Mouse (Mus musculus) gastrocnemius, postnatal 10 days (tissue): ENCODE data around the gene Hormad2. TPM values are rescaled to one million over a fixed set of nuclear protein-coding genes. Genes with fewer than 3 reads are reported as not detected.
A peak's percentile ranks its signal among the peaks of the same experiment; 100 is the strongest.

Source experiments
- DNase-seq: peaks from one replicate; pipeline ENCODE4 v3.0.0; 2021; ENCODE audit warnings: mixed read lengths
- total RNA-seq, 2 experiments: library from RNA; stranded (reverse); gene quantifications; 2 replicates each; pipeline ENCODE4 v1.2.3; 2021

Gene Hormad2
- total RNA-seq, 2 experiments from 2014 or later: 0.12 TPM; not detected in 1

DNA sequence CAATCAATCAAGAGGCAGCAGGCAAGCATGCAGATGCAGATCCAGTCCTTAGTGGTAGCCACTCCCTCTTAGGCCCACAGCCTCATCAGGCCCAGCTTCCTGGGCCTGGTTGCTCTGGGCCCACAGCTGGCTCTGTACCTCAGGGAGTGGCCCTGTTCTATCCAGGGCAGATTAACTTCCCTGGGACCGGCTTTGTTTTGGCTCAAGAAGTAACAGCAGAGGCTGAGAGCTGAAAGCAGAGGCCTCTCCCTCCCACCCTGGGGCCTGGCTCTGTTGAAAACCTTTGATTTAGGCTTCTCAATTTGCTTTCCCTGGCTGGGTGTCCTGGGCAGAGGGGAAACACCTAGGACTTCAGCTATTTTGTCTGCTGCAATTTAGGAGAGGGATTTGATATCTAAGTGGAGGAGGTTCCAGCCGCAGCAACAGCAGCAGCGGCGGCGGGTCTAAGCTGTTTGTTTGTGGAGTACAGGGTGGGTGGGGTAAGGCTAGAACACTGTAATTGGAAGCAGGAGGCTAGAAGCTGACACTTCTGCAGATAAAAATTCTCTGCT, 138.5 kb downstream of the Hormad2 start:
- no peak for DNase-seq

DNA sequence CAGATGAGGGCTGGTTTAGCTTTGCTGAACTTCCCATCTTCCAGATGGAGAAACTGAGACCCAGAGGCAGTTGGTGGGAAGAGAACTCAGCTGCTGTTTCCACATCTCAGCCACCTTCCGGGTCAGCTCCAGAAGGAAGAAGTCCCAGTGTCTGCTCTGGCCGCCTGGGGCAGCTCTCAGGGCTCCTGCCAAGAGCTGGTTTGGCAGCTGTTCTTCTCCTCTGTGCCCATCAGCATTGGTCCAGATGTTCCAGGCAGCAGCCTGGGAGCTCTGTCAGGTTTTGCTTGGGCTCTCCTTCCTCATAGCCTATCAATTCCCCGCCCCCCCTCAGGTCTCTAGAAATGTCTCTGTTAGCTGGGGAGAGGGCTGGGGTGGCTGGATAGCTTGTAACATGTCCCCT, 140.2 kb downstream of the Hormad2 start:
- peak; percentile 42 for DNase-seq

DNA sequence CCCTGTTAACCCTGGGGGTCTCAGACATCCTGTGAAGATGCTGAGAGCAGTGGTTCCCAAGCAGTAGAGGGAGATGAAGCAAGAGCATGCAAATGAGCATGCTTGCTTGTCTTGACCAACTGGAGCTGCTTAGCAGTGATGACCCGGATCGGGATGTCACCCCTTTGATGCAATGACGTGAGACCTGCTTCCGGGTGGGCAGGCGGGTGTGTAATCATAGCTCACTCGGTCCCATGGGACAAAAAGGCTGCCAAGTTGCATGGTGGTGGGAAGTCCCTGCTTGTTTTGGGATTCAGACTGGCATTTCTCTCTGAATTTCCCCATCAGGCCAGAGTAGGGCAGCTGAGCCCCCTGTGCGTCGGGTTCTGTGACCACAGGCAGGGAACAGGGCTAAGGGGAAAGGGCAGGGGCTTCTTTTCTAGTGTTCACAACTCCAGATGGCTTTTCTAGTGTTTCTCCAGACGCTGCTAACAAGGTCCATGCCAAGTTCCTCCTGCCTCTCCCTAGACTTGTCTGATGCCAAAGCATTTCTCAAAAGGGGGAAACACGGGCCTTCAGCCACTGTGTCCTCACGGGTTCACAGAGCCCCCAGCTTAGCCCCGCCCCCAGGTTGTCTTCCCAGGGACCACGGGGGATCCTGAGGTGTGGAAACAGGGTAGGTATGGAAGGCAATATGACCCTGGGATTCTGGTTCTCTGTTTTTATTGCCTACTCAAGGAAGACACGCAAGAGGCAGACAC, 141.0 kb downstream of the Hormad2 start:
- peak; percentile 72 for DNase-seq

DNA sequence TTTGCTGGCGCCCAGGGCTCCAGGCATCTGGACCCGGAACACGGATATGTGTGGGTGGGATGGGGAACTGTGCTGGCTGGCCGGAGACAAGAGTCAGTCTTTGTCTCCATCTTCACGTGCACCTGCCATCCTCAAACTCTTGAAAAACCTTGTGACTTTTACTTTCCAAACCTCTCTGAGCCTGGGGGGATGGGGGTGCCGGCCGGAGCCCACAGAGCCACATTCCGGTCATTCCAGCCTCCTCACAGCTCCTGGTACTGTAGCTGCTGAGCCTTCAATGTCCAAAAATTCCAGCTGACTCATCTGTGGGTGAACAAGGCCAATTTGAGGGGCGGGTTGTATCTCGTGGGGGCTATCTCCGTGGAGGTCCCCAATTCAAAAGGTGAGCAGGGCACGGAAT, 141.7 kb downstream of the Hormad2 start:
- DNase-seq: no peak

DNA sequence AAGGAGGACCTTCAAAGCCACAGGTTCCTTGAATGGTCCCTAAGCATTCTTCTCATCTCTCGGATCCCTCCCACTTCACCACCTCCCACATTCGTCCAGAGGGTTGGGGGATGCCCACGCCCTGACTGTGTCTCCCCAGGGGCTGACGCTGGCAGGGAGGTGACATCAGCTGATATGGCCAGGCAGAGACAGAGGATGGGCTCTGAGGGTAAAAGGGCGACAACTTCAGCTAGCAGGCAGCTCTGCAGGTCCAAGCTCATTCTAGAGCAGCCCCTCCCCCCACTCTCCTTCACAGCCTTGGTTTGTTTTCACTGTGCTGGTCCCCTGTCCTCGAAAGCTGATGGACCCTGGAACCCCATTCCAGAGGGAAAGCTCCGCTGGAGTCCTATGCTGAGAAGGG, 142.3 kb downstream of the Hormad2 start:
- DNase-seq: no peak

DNA sequence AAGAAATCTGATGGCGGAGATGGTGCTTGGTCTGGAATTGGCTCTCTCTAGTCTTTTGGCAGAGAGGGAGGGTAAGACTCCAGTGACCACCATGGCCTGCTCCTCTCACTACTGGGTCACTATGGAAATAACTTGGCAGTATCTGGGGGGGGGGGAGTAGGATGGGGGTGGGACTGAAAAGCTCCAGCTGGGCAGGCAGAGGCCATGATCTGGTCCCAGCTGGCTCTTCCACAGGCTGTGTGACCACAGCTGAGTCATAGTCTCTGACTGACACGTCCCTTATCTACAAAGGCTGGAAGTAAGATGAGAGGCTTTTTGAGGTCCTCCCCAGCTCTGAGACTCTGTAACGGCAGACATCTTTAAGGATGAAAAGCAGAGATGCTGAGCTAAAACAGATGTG, 143.2 kb downstream of the Hormad2 start:
- no peak for DNase-seq

DNA sequence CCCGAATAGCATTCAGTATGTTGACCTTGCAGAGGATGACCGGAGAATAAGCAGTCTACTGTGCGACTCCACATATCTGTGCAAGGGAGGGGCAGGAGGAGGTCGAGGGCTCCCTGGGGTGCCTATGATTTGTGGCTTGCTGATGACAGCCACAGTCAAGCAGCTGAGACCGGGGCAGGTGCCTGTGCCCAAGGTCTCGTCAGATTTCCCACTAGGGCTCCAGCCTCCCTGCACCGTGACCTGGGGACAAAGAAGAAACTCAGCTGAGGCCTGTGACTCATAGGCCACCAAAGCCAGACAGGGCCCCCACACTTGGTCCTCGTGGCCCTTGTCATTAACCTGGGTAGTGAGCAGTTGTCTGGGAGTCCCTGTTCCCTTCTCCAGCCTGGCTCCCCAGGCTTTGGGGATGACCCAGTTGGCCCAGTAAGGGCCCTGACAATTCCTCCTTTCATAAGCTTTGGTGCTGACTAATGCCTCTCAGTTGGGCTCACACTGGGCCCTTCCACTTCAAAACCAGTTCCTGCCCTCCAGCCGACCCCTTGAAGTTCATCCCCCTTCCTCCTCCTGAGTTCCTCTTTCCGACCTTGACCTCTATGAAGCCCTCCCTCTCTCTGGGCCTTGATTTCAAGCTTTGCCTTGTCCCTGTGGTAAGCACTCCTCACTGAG, 144.2 kb downstream of the Hormad2 start:
- DNase-seq: no peak

Other genes starting within 250 kb of the Hormad2 start
- gene Castor1, start 222.9 kb downstream of the Hormad2 start, total RNA-seq: 1 to 10 TPM; 5.9 to 6.9 TPM
- gene Osm, start 204.7 kb downstream of the Hormad2 start, total RNA-seq: not detected
- under 1 TPM; 0.47 to 0.77 TPM for gene Lif, start 183.5 kb downstream of the Hormad2 start, total RNA-seq
- 10 to 100 TPM; 45.6 to 50.1 TPM for gene Mtmr3, start 153.8 kb upstream of the Hormad2 start, total RNA-seq
- gene Gm11032, start 179.0 kb upstream of the Hormad2 start, total RNA-seq: not detected
- 10 to 100 TPM; 13.7 to 16.5 TPM for gene Ascc2, start 196.6 kb upstream of the Hormad2 start, total RNA-seq